Mouse (Mus musculus): Measurements from ENCODE around the gene Macrod1.

- TF ChIP-seq CTCF (IDR thresholded peaks at IDR 0.05; ENCODE audit: control insufficient read depth, insufficient read depth, low read length) (no peak), POLR2A (IDR thresholded peaks at IDR 0.05; ENCODE audit: borderline replicate concordance, control insufficient read depth, low read depth, low read length) (no peak)
Measured at GRCm38 (mm10) chr19:7138327-7138726, 81.7 kb downstream of the Macrod1 start.
